In genomic region chr6:34884724-34885123, GRCm38 (mm10) we compare ENCODE assay signal across 47 mouse cellular contexts. TPM values are rescaled to one million over a fixed set of nuclear protein-coding genes. Genes with fewer than 3 reads are reported as not detected.
"Had no signal": no experiment of that assay in that cellular context is flagged by ENCODE, and none has a peak within 500 bp of the region (broad histone marks: within the 10 kb centered on the region; RNA-seq: fewer than 3 reads in every experiment).

No protein-coding gene starts in this region.

- DNase-seq: heart, postnatal 10 days; heart, postnatal 14 days; heart, postnatal 36 days; heart, postnatal 4 days; kidney, adult 11 months; kidney, adult 2 months; kidney, adult 8-10 months; kidney, adult 9 months; kidney, postnatal 10 days; kidney, postnatal 14 days; kidney, postnatal 25 days; kidney, postnatal 36 days; kidney, postnatal 4 days; layer of hippocampus, adult 9-11 months; layer of hippocampus, postnatal 36 days had no signal

- H3K9me3 ChIP-seq: heart, embryonic 10.5 days; heart, embryonic 12.5 days; heart, embryonic 13.5 days; heart, embryonic 15.5 days; hindbrain, embryonic 10.5 days; hindbrain, embryonic 12.5 days; hindbrain, embryonic 13.5 days; hindbrain, embryonic 15.5 days; kidney, embryonic 15.5 days had no signal

- ATAC-seq: hindbrain, embryonic 16.5 days; hindbrain, postnatal 0 days; inflammation-experienced regulatory T-cells, adult 6 months had no signal

- H3K4me1 ChIP-seq: hindbrain, embryonic 15.5 days had no signal

- H3K4me2 ChIP-seq: heart, embryonic 11.5 days; heart, embryonic 12.5 days; heart, embryonic 13.5 days; heart, embryonic 15.5 days; hindbrain, embryonic 12.5 days; hindbrain, embryonic 13.5 days; hindbrain, embryonic 14.5 days; hindbrain, embryonic 15.5 days; kidney, embryonic 15.5 days had no signal

- H3K9ac ChIP-seq: heart, embryonic 12.5 days; heart, embryonic 13.5 days; heart, embryonic 15.5 days; hindbrain, embryonic 12.5 days; hindbrain, embryonic 13.5 days; hindbrain, embryonic 14.5 days; hindbrain, embryonic 15.5 days; kidney, embryonic 15.5 days had no signal

- H3K27ac ChIP-seq: heart, embryonic 10.5 days; heart, embryonic 13.5 days; heart, embryonic 15.5 days; hindbrain, embryonic 10.5 days; hindbrain, embryonic 12.5 days; hindbrain, embryonic 13.5 days; hindbrain, embryonic 14.5 days; hindbrain, embryonic 15.5 days; hindbrain, postnatal 0 days; kidney, embryonic 15.5 days; kidney, postnatal 0 days; layer of hippocampus, adult 2 months; left cerebral cortex, adult 2 months had no signal

- H3K27me3 ChIP-seq: heart, embryonic 12.5 days; heart, embryonic 13.5 days; heart, embryonic 15.5 days; hindbrain, embryonic 12.5 days; hindbrain, embryonic 13.5 days; hindbrain, embryonic 15.5 days; kidney, embryonic 15.5 days had no signal

- H3K4me3 ChIP-seq: heart, embryonic 10.5 days; heart, embryonic 12.5 days; heart, embryonic 13.5 days; heart, embryonic 15.5 days; hindbrain, embryonic 10.5 days; hindbrain, embryonic 12.5 days; hindbrain, embryonic 13.5 days; hindbrain, embryonic 15.5 days; kidney, embryonic 15.5 days; layer of hippocampus, adult 2 months; left cerebral cortex, adult 2 months had no signal

RNA-seq across cellular contexts. Expression of gene Stra8, which starts 35.2 kb away (rescaled TPM):
- total RNA-seq: heart, postnatal 10 days; heart, postnatal 14 days; heart, postnatal 25 days; heart, postnatal 36 days; heart, postnatal 4 days; hematopoietic stem cell, adult 5-6 weeks; hindbrain, postnatal 0 days; layer of hippocampus, adult 18-20 months; layer of hippocampus, adult 2 months; layer of hippocampus, adult 8-10 months; layer of hippocampus, postnatal 10 days; layer of hippocampus, postnatal 14 days; layer of hippocampus, postnatal 25 days; layer of hippocampus, postnatal 36 days; left cerebral cortex, adult 18-20 months; left cerebral cortex, adult 2 months; left cerebral cortex, adult 8-10 months had no signal
- polyA plus RNA-seq: heart, embryonic 10.5 days; heart, embryonic 11.5 days; heart, embryonic 12.5 days; heart, embryonic 13.5 days; heart, embryonic 14.5 days; heart, embryonic 15.5 days; heart, postnatal 0 days; hindbrain, embryonic 10.5 days; hindbrain, embryonic 11.5 days; hindbrain, embryonic 12.5 days; hindbrain, embryonic 13.5 days; hindbrain, embryonic 14.5 days; hindbrain, embryonic 15.5 days; hindbrain, embryonic 16.5 days; hindbrain, postnatal 0 days; inflammation-experienced regulatory T-cells, adult 6 months; intestine, embryonic 14.5 days; kidney, adult 2 months; kidney, embryonic 14.5 days; kidney, embryonic 15.5 days; kidney, embryonic 16.5 days; kidney, postnatal 0 days had no signal
